Mouse (Mus musculus) cerebellum, adult 2 months (tissue): ENCODE data around the gene Ccdc187. TPM values are rescaled to one million over a fixed set of nuclear protein-coding genes. Genes with fewer than 3 reads are reported as not detected.

Experiments
- DNase-seq, 2 experiments: peaks; one replicate each; pipeline ENCODE4 v3.0.0; 2021
- H3K27ac ChIP-seq: fragments of 200-500 bp; 2 replicates; pipeline ENCODE4 v1.5.1; 2012; ENCODE audit warnings: low read length, control low read depth, inconsistent platforms; ENCODE audit not compliant: insufficient read depth
- H3K27me3 ChIP-seq: fragments of 200-500 bp; 2 replicates; pipeline ENCODE4 v1.6.1; 2012; ENCODE audit warnings: inconsistent platforms, mild to moderate bottlenecking, low read length, moderate library complexity; ENCODE audit not compliant: control insufficient read depth, insufficient read depth
- H3K4me1 ChIP-seq: fragments of 200-500 bp; 2 replicates; pipeline ENCODE4 v1.6.1; 2011; ENCODE audit warnings: low read length; ENCODE audit not compliant: control insufficient read depth, insufficient read depth
- H3K4me3 ChIP-seq: fragments of 200-500 bp; replicated peaks from 2 replicates; pipeline ENCODE3; 2011; ENCODE audit warnings: mild to moderate bottlenecking, low read depth, low read length, control low read depth; ENCODE audit not compliant: insufficient read depth
- CTCF ChIP-seq: fragments of 200-500 bp; IDR thresholded peaks from 2 replicates; pipeline ENCODE4 v1.5.1; 2011; ENCODE audit warnings: low read depth, mild to moderate bottlenecking, control low read depth, low read length, moderate library complexity, borderline replicate concordance; ENCODE audit not compliant: insufficient read depth
- POLR2A ChIP-seq: fragments of 200-500 bp; IDR thresholded peaks from 2 replicates; pipeline ENCODE4 v1.6.1; 2011; ENCODE audit warnings: low read length, control low read depth, borderline replicate concordance; ENCODE audit not compliant: insufficient read depth
- WGBS: fragments of 180-500 bp; shearing (Covaris S2); methylation state at CpG from one replicate; pipeline ENCODE4 v1.1.7; 2018; 5-methylcytosine and 5-hydroxymethylcytosine counted together
- polyA plus RNA-seq: library from polyadenylated mRNA; depleted of rRNA; stranded (reverse); fragments of >200 nt; gene quantifications from 2 replicates; pipeline ENCODE4 v1.2.3, GENCODE M21; 2012

Gene Ccdc187
- polyA plus RNA-seq, 1 experiment: 3.0 TPM

GRCm38 (mm10) chr2:26257315-26258096 is 36.9 kb downstream of the Ccdc187 start:
- TF ChIP-seq CTCF: no peak
- no peak for TF ChIP-seq POLR2A
- Histone ChIP-seq H3K4me1 (no peaks in the 10 kb centered on the region; the same call in 1 of the 2 replicates), H3K4me3 (no peak overlapping the region), H3K27ac (no peak overlapping the region), H3K27me3 (no peaks in the 10 kb centered on the region)
- no peak for DNase-seq
- WGBS: 75% methylated on average over 16 of the region's 16 CpGs

DNA sequence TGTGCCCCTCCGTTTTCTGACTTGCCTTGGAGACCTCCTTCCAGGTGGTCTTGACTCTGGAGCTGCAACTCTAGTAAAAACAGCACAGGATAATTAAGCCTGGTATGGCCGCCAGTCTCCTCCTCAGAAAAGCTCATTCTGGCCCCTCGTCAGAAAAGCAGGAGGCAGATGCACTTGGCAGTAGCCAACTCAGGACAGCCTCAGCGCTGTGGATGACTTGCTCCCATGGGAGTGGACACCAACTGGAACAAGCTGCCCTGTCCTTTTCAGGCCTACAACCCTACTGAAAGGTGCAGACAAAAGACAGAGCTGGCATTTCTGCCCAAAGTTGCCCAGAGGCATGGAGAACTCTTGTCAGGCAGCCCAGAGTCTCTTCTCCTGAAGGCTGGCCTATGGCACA is 39.5 kb downstream of the Ccdc187 start:
- peak in 1 of 2 experiments; percentile 30 for DNase-seq
- no peak overlapping the region for H3K27ac ChIP-seq
- 43% methylated on average over 4 of the region's 4 CpGs for WGBS
- H3K4me3 ChIP-seq: no peak overlapping the region
- no peak for TF ChIP-seq POLR2A
- TF ChIP-seq CTCF: no peak
- H3K27me3 ChIP-seq: no peaks in the 10 kb centered on the region
- no peaks in the 10 kb centered on the region; the same call in 1 of the 2 replicates for H3K4me1 ChIP-seq

DNA sequence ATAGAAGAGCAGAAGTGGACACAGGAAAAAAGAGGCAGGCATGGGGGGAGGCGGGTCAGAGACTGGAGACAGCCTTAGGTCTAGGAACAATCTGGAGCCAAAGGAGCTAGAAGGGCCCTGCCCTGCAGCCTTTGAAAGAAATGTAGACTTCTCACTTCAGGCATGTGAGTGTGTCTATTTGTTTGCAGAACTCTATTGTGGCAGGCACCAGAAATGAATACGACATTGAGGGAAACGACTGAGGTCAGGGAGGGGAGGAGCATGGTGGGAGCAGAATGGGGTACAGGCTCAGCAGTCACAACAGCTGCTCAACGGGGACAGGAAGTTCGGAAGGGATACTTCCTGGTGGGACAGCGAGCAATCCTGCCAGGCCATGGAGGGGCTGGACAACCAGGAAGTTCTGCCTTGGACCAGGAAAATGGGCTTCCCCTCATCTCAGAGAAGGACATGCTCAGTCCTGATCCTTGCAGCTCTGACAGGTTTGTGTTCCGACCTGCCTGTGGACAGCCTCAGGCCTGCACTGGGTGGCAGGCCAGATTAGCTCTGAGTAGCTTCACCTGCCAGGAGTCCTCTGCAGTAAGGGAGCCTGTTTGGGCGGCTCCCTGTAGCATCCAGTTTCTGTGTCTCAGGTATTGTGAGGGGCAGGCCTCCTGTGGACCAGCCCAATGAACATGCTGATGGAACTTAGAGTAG is 41.7 kb downstream of the Ccdc187 start:
- Histone ChIP-seq H3K27ac (no peak overlapping the region), H3K27me3 (no peaks in the 10 kb centered on the region), H3K4me1 (no peaks in the 10 kb centered on the region), H3K4me3 (no peak overlapping the region)
- DNase-seq: no peak
- WGBS: 66% methylated on average over 8 of the region's 8 CpGs
- TF ChIP-seq CTCF: no peak
- no peak for TF ChIP-seq POLR2A

- Histone ChIP-seq H3K4me3 (no peak overlapping the region), H3K27ac (no peak overlapping the region), H3K27me3 (no peaks in the 10 kb centered on the region), H3K4me1 (no peaks in the 10 kb centered on the region)
- TF ChIP-seq POLR2A (no peak), CTCF (no peak)
- 25% methylated on average over 3 of the region's 3 CpGs for WGBS
- no peak for DNase-seq
Measured at GRCm38 (mm10) chr2:26247531-26247930, 46.8 kb downstream of the Ccdc187 start.

- DNase-seq: no peak
- Histone ChIP-seq H3K27me3 (no peaks in the 10 kb centered on the region), H3K4me3 (no peak overlapping the region), H3K4me1 (no peaks in the 10 kb centered on the region; the same call in 1 of the 2 replicates), H3K27ac (no peak overlapping the region)
- WGBS: 51% methylated on average over 3 of the region's 3 CpGs
- no peak for TF ChIP-seq CTCF
- no peak for TF ChIP-seq POLR2A
Measured at GRCm38 (mm10) chr2:26240841-26241240, 53.5 kb downstream of the Ccdc187 start.

DNA sequence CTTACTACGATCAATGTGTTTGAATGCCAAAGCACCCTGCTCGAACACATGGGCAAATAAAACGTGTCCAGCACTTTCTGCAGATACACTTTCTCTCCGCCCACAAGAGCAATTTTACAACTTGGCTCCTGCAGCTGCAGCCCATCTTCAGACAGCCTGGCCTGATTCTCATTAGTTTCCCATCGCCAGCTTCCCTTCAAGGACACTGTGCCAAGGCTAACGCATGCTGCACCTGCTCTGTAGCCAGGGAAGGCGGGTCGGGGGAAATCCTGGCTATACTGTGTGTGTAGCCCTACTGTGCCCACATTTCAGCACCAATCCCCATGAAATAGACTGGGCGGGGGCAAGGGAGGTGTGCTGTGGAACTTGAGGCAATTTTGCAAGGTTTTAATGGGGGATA is 54.0 kb downstream of the Ccdc187 start:
- no peak overlapping the region for H3K4me3 ChIP-seq
- H3K27ac ChIP-seq: no peak overlapping the region
- H3K4me1 ChIP-seq: no peaks in the 10 kb centered on the region; the same call in 1 of the 2 replicates
- 21% methylated on average over 9 of the region's 9 CpGs for whole genome bisulfite sequencing
- H3K27me3 ChIP-seq: no peaks in the 10 kb centered on the region
- TF ChIP-seq POLR2A (no peak), CTCF (no peak)
- no peak for DNase-seq

GRCm38 (mm10) chr2:26237290-26237782 is 57.0 kb downstream of the Ccdc187 start, which contains the start of gene Qsox2:
Gene Qsox2, minus strand, starts transcription at chr2:26237525.
- Histone ChIP-seq H3K27me3 (no peaks in the 10 kb centered on the region), H3K27ac (peak within 1 kb of the TSS; percentile 30; the same call in 1 of the 2 replicates), H3K4me3 (peak within 1 kb of the TSS; percentile 92), H3K4me1 (peaks cover 7% of the 10 kb centered on the region)
- WGBS: 3% methylated on average over 34 of the region's 36 CpGs
- TF ChIP-seq CTCF (no peak), POLR2A (peak; percentile 77)
- peak; percentile 87 to 88 for DNase-seq
